Comparison of ENCODE assay signal across 9 mouse cellular contexts in genomic region chr2:76405596-76406150, GRCm38 (mm10). TPM values are rescaled to one million over a fixed set of nuclear protein-coding genes. Genes with fewer than 3 reads are reported as not detected.
DNase-seq lines count a peak whose midpoint lies in the region; ATAC-seq and TF ChIP-seq lines count a peak whose summit lies in the region.
"Had no signal": no experiment of that assay in that cellular context is flagged by ENCODE, and none has a peak within 500 bp of the region (broad histone marks: within the 10 kb centered on the region; RNA-seq: fewer than 3 reads in every experiment).

No protein-coding gene starts in this region.

- in situ Hi-C loops in ES-E14 (cut with MboI; ENCODE audit: low sequenced_read_pairs in 2 of 2, unreplicated experiment in 2 of 2): no loop called here

- intact Hi-C loops in heart, postnatal 36 days (cut with DNase I): loop anchor here (1.0 kb wide), 1 partner anchor 36 kb away; the partner anchor contains the start of gene Rbm45

- peaks cover 38% of the 10 kb centered on the region for H3K27me3 ChIP-seq in heart, embryonic 13.5 days (replicated peaks)
- peaks cover 6% of the 10 kb centered on the region; the same call in 1 of the 2 replicates for H3K27me3 ChIP-seq in embryonic facial prominence, embryonic 14.5 days (replicated peaks; ENCODE audit: control insufficient read depth, insufficient read depth, low read length)
- 0 out of 2 replicates have a peak, but pooled peaks cover 4% of the 10 kb centered on the region for H3K27me3 ChIP-seq in kidney, postnatal 0 days (ENCODE audit: insufficient read depth, low read length)
- H3K27me3 ChIP-seq in midbrain, embryonic 13.5 days: peaks cover 33% of the 10 kb centered on the region

- H3K9ac ChIP-seq in heart, embryonic 13.5 days: peak overlapping the region; percentile 88
- peak overlapping the region; percentile 77 for H3K9ac ChIP-seq in ES-E14 (ENCODE audit: insufficient read depth, low read depth, low read length, poor library complexity, severe bottlenecking)
- H3K9ac ChIP-seq in embryonic facial prominence, embryonic 14.5 days (ENCODE audit: low read depth, low read length): peak overlapping the region; percentile 83
- H3K9ac ChIP-seq in kidney, postnatal 0 days (ENCODE audit: low read depth, low read length): peak overlapping the region; percentile 84
- peak overlapping the region; percentile 83 for H3K9ac ChIP-seq in midbrain, embryonic 13.5 days (replicated peaks)

- ATAC-seq in heart, embryonic 13.5 days (ENCODE audit: extremely low read depth, insufficient number of reproducible peaks, low FRiP score, low TSS enrichment): no peak
- peak; percentile 8; the same call in 1 of the 2 replicates for ATAC-seq in embryonic facial prominence, embryonic 14.5 days (ENCODE audit: low read depth)
- ATAC-seq in kidney, postnatal 0 days (replicated peaks; ENCODE audit: low FRiP score, low read depth): peak; percentile 19; the same call in 1 of the 2 replicates
- peak; percentile 59 for ATAC-seq in midbrain, embryonic 13.5 days
- no peak for ATAC-seq in megakaryocyte progenitor cell, adult 5-6 weeks (replicated peaks; ENCODE audit: poor library complexity)

- no peak for TF ChIP-seq CTCF in kidney, postnatal 0 days (IDR thresholded peaks at IDR 0.05; ENCODE audit: low read depth)

- no peaks in the 10 kb centered on the region for H3K9me3 ChIP-seq in heart, embryonic 13.5 days
- H3K9me3 ChIP-seq in ES-E14 (ENCODE audit: control insufficient read depth, insufficient read depth, low read depth, low read length): no peaks in the 10 kb centered on the region
- H3K9me3 ChIP-seq in embryonic facial prominence, embryonic 14.5 days (ENCODE audit: control insufficient read depth, low read length): no peaks in the 10 kb centered on the region
- no peaks in the 10 kb centered on the region for H3K9me3 ChIP-seq in kidney, postnatal 0 days (replicated peaks; ENCODE audit: low read length)
- no peaks in the 10 kb centered on the region for H3K9me3 ChIP-seq in midbrain, embryonic 13.5 days

- H3K4me1 ChIP-seq in heart, embryonic 13.5 days: peaks cover 16% of the 10 kb centered on the region
- peaks cover 2 to 3% of the 10 kb centered on the region in 2 experiments; a peak in 3 of 4 replicates for H3K4me1 ChIP-seq in ES-E14 (ENCODE audit: control insufficient read depth in 2 of 2, insufficient read depth in 2 of 2, low read length in 2 of 2, poor library complexity in 1 of 2)
- H3K4me1 ChIP-seq in embryonic facial prominence, embryonic 14.5 days (ENCODE audit: control insufficient read depth, insufficient read depth, low read length): peaks cover 10% of the 10 kb centered on the region
- H3K4me1 ChIP-seq in kidney, postnatal 0 days (replicated peaks; ENCODE audit: insufficient read depth, low read length): 0 out of 2 replicates have a peak, but pooled peaks cover 4% of the 10 kb centered on the region
- H3K4me1 ChIP-seq in midbrain, embryonic 13.5 days (replicated peaks): peaks cover 19% of the 10 kb centered on the region

- 3% methylated on average over 15 of the region's 15 CpGs for WGBS in heart, embryonic 13.5 days
- 4% methylated on average over 15 of the region's 15 CpGs for WGBS in embryonic facial prominence, embryonic 14.5 days
- 5% methylated on average over 15 of the region's 15 CpGs for WGBS in kidney, postnatal 0 days
- WGBS in midbrain, embryonic 13.5 days: 2% methylated on average over 15 of the region's 15 CpGs

- peak overlapping the region; percentile 91 for H3K4me3 ChIP-seq in heart, embryonic 13.5 days
- peak overlapping the region; percentile 84 to 92 for H3K4me3 ChIP-seq in ES-E14 (ENCODE audit: insufficient read depth in 1 of 2, low read depth in 1 of 2, low read length in 2 of 2, poor library complexity in 1 of 2, severe bottlenecking in 1 of 2)
- peak overlapping the region; percentile 94 for H3K4me3 ChIP-seq in embryonic facial prominence, embryonic 14.5 days (ENCODE audit: low read depth, low read length)
- peak overlapping the region; percentile 79 for H3K4me3 ChIP-seq in kidney, postnatal 0 days (replicated peaks; ENCODE audit: low read depth, low read length)
- H3K4me3 ChIP-seq in midbrain, embryonic 13.5 days (replicated peaks): peak overlapping the region; percentile 72

- H3K4me2 ChIP-seq in heart, embryonic 13.5 days: peak overlapping the region; percentile 96
- peak overlapping the region; percentile 94 for H3K4me2 ChIP-seq in embryonic facial prominence, embryonic 14.5 days (ENCODE audit: low read depth, low read length)
- H3K4me2 ChIP-seq in kidney, postnatal 0 days (ENCODE audit: low read length): peak overlapping the region; percentile 68
- H3K4me2 ChIP-seq in midbrain, embryonic 13.5 days (replicated peaks): peak overlapping the region; percentile 85

- DNase-seq in heart, postnatal 36 days: no peak
- DNase-seq in ES-E14 (ENCODE audit: low read depth, low spot score): peak; percentile 3
- peak; percentile 58 for DNase-seq in embryonic facial prominence, embryonic 14.5 days (ENCODE audit: low spot score)
- DNase-seq in kidney, postnatal 0 days (ENCODE audit: low spot score): peak; percentile 66
- DNase-seq in thymus, postnatal 4 days: no peak

- peak overlapping the region; percentile 54 for H3K27ac ChIP-seq in heart, embryonic 13.5 days (replicated peaks)
- H3K27ac ChIP-seq in ES-E14 (ENCODE audit: insufficient read depth, low read depth, low read length, poor library complexity, severe bottlenecking): no peak overlapping the region
- no peak overlapping the region for H3K27ac ChIP-seq in embryonic facial prominence, embryonic 14.5 days (replicated peaks; ENCODE audit: low read depth, low read length)
- H3K27ac ChIP-seq in kidney, postnatal 0 days: peak overlapping the region; percentile 60; the same call in 1 of the 2 replicates
- H3K27ac ChIP-seq in midbrain, embryonic 13.5 days: peak overlapping the region; percentile 85

- H3K36me3 ChIP-seq in heart, embryonic 13.5 days: no peaks in the 10 kb centered on the region
- H3K36me3 ChIP-seq in ES-E14 (ENCODE audit: control insufficient read depth, insufficient read depth, low read length, poor library complexity, severe bottlenecking): no peaks in the 10 kb centered on the region
- H3K36me3 ChIP-seq in embryonic facial prominence, embryonic 14.5 days (ENCODE audit: control insufficient read depth, insufficient read depth, low read length): no peaks in the 10 kb centered on the region
- no peaks in the 10 kb centered on the region for H3K36me3 ChIP-seq in kidney, postnatal 0 days (ENCODE audit: insufficient read depth, low read length)
- H3K36me3 ChIP-seq in midbrain, embryonic 13.5 days: no peaks in the 10 kb centered on the region

TF ChIP-seq in ES-E14, 5 proteins besides CTCF, POLR2A, EP300 and RAD21:
- TF ChIP-seq ZNF384 (IDR thresholded peaks at IDR 0.05; ENCODE audit: low read depth, low read length) (no peak), HCFC1 (IDR thresholded peaks at IDR 0.05; ENCODE audit: borderline replicate concordance, insufficient read depth, low read length) (no peak), ZC3H11A (IDR thresholded peaks at IDR 0.05; ENCODE audit: borderline replicate concordance, low read depth, low read length) (no peak), CHD2 (IDR thresholded peaks at IDR 0.05; ENCODE audit: low read depth, low read length) (no peak), MAFK (IDR thresholded peaks at IDR 0.05; ENCODE audit: insufficient read depth, low read depth, low read length) (no peak)

RNA-seq across cellular contexts. Expression of gene Osbpl6, which starts 0.6 kb away (rescaled TPM):
- 4.4 and 4.9 TPM in 2 replicates for polyA plus RNA-seq in heart, embryonic 13.5 days (2015; fragmentation: Nextera tagmentation; extraction: Ambion mirVana)
- total RNA-seq in heart, postnatal 36 days (2021): 10 to 100 TPM; 11.2 to 13.0 TPM
- 0.45 and 1.6 TPM in 2 replicates for total RNA-seq in ES-E14 (2012; rRNA removed)
- polyA plus RNA-seq in embryonic facial prominence, embryonic 14.5 days (2014; fragmentation: Nextera tagmentation; extraction: Ambion mirVana): 11.0 and 11.5 TPM in 2 replicates
- polyA plus RNA-seq in kidney, postnatal 0 days (2015; fragmentation: Nextera tagmentation; extraction: Ambion mirVana): 19.4 and 20.5 TPM in 2 replicates
- 17.7 and 19.9 TPM in 2 replicates for polyA plus RNA-seq in midbrain, embryonic 13.5 days (2015; fragmentation: Nextera tagmentation; extraction: Ambion mirVana)
- 0.05 TPM in 1 of 2 replicates, not detected in the other for total RNA-seq in megakaryocyte progenitor cell, adult 5-6 weeks (2015)
- total RNA-seq in megakaryocyte progenitor cell, adult 5-6 weeks (2017): not detected in 2 replicates

RNA-seq across cellular contexts. Expression of gene Rbm45, which starts 35.9 kb away (rescaled TPM):
- 11.7 and 12.8 TPM in 2 replicates for polyA plus RNA-seq in heart, embryonic 13.5 days (2015; fragmentation: Nextera tagmentation; extraction: Ambion mirVana)
- total RNA-seq in heart, postnatal 36 days (2021): 10 to 100 TPM; 21.0 to 21.3 TPM
- 27.5 and 35.3 TPM in 2 replicates for total RNA-seq in ES-E14 (2012; rRNA removed)
- polyA plus RNA-seq in embryonic facial prominence, embryonic 14.5 days (2014; fragmentation: Nextera tagmentation; extraction: Ambion mirVana): 14.4 and 16.0 TPM in 2 replicates
- 19.0 and 19.4 TPM in 2 replicates for polyA plus RNA-seq in kidney, postnatal 0 days (2015; fragmentation: Nextera tagmentation; extraction: Ambion mirVana)
- polyA plus RNA-seq in midbrain, embryonic 13.5 days (2015; fragmentation: Nextera tagmentation; extraction: Ambion mirVana): 24.0 and 24.7 TPM in 2 replicates
- 19.8 and 20.1 TPM in 2 replicates for total RNA-seq in megakaryocyte progenitor cell, adult 5-6 weeks (2015)
- total RNA-seq in megakaryocyte progenitor cell, adult 5-6 weeks (2017): 43.7 and 52.9 TPM in 2 replicates

RNA-seq across cellular contexts. Expression of gene Cyct, which starts 45.4 kb away (rescaled TPM):
- polyA plus RNA-seq in heart, embryonic 13.5 days (2015; fragmentation: Nextera tagmentation; extraction: Ambion mirVana): 0.32 TPM in 1 of 2 replicates, not detected in the other
- not detected for total RNA-seq in heart, postnatal 36 days (2021)
- total RNA-seq in ES-E14 (2012; rRNA removed): 8.9 and 9.3 TPM in 2 replicates
- not detected in 2 replicates for polyA plus RNA-seq in embryonic facial prominence, embryonic 14.5 days (2014; fragmentation: Nextera tagmentation; extraction: Ambion mirVana)
- polyA plus RNA-seq in kidney, postnatal 0 days (2015; fragmentation: Nextera tagmentation; extraction: Ambion mirVana): 0.18 TPM in 1 of 2 replicates, not detected in the other
- polyA plus RNA-seq in midbrain, embryonic 13.5 days (2015; fragmentation: Nextera tagmentation; extraction: Ambion mirVana): not detected in 2 replicates
- not detected in 2 replicates for total RNA-seq in megakaryocyte progenitor cell, adult 5-6 weeks (2015)
- not detected in 2 replicates for total RNA-seq in megakaryocyte progenitor cell, adult 5-6 weeks (2017)
- total RNA-seq: left cerebral cortex, adult 18-20 months had no signal

Comparison
In these comparisons a context has a peak if more than half of its experiments do, and no peak if none do; other contexts are left out.
1. ATAC-seq: peak in embryonic facial prominence, embryonic 14.5 days (single experiment), kidney, postnatal 0 days (single experiment) and midbrain, embryonic 13.5 days (single experiment); none in heart, embryonic 13.5 days (single experiment) and megakaryocyte progenitor cell, adult 5-6 weeks (single experiment).
2. H3K27ac ChIP-seq: peak in heart, embryonic 13.5 days (single experiment), kidney, postnatal 0 days (single experiment) and midbrain, embryonic 13.5 days (single experiment); none in ES-E14 (single experiment) and embryonic facial prominence, embryonic 14.5 days (single experiment).
3. DNase-seq: peak in ES-E14 (single experiment), embryonic facial prominence, embryonic 14.5 days (single experiment) and kidney, postnatal 0 days (single experiment); none in heart, postnatal 36 days (0 of 2) and thymus, postnatal 4 days (single experiment).
4. Peak in every context shown above with its lines, with median percentiles within 50 percentile points of each other: H3K4me2 ChIP-seq, H3K4me3 ChIP-seq and H3K9ac ChIP-seq.